Mouse (Mus musculus): Measurements from ENCODE around the gene Cped1.

The Cped1 gene

DNA sequence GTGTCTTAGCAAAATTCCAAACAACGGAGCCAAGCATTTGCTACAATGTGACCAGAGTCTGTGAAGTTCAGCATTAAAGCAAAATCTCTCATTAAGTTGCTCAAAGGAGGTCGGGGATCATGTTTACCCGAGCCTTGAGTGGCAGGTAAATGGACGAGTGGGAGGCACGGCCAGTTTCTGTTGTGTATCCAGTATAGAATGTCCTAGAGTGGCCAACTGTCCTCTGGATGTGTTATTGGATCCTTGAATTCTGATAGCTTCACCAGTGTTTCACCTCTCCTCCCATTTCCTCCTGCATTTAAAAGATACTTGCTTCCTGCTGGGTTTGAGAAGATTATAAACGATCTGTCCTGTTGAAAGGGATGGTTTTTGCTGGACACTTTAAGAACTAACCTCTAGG, 14.4 kb downstream of the Cped1 start:
- DNase-seq (ENCODE audit: low spot score in 2 of 2), result no peak

DNA sequence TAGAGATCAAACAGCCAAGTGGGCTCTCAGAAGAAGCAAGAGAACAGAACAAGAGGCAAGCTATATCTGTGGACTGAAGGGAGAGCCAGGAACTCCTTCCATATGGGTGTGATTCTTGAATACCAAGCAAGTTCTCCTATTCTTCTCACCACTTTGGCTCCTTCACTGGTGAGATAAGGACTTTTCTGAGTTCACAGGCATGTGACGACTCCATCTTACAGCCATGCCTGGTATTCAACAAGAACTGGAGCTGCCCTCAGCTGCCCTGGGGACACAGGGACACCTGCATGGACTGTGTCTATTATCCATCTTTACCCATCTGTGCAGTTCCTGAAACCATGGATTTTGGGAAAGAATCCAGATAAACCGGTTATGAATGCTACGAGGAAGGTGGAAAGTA, 15.2 kb downstream of the Cped1 start:
- no peak for DNase-seq (ENCODE audit: low spot score in 2 of 2)

DNA sequence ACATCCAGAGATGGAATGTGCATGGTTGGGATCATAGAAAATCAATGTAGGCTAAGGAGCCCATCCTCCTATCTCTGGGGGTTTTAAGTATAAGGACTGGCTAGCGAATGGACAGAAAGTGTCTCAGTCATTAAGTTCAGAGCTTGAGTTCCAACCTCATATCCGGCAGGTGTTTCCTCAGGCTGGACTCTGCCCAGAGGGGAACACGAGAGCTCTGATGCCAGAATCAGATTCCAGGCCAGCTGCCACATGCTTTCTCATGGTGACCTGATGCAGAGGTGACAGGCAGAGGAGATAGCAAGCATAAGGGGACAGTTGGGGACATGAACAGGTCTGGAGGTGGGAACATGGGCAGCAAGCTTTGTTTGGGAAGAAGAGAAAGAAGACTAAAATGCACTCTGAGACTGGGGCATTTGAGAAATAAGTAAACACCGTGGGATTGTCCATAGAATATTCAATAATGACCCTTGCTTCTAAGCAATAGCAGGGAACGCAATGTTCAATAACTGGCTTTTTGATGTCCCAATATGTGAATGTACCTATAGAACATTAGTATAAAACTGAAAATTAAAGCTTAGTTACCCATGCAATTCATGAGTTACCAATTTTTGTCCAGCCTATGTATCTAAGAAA, 15.7 kb downstream of the Cped1 start:
- no peak for DNase-seq (ENCODE audit: low spot score in 2 of 2)

DNA sequence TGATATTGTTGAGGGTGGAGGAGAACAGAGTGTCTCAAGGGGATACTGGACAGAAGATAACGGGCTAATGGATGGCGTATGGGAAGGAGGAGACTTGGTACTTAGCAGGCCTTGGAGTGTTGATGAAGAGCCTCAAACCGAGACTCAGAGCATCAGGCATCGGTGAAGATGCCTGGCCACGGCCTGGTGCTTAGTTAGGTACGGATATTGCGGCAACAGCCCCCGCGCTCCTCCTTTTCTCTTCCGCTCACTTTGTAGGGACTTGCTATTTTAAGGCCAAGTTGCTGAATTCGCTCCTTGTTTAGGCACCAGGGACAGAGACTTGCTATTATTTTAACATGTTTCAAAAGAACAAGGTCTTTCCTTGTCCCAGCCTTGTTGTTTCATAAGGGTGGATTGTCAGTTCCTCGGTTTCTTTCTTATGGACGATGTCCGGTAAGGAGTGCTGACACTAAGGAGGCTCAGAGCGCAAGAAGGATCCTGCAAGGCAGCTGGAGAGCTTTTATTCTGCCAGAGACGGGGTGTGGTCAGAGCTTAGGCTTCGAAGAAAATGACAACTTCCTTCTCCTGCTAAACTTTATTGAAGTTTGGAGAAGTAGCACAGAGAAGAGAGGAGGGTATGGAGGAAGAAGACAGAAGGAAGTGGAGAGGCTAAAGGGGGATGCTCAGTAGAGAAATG, 16.9 kb downstream of the Cped1 start:
- no peak for DNase-seq (ENCODE audit: low spot score in 2 of 2)

DNA sequence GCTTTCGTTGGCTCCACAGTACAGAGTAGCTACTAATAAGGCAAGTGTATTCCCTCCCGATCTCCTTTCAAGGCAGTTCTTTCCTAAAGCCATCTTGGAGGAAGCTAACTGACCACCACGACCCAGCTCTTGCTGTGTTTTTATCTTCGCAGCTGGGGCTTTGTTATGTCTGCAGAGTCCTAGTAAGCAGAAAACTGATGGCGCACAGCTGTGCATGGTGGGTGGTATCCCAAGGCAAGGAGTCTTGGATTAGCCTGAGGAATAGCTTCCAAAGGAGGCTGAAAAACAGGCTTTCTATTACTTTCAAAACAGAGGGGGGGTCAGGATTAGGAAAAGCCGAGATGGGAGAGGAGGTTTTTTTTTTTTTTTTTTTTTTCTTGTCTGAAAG, 17.5 kb downstream of the Cped1 start:
- no peak for DNase-seq (ENCODE audit: low spot score in 2 of 2)

DNA sequence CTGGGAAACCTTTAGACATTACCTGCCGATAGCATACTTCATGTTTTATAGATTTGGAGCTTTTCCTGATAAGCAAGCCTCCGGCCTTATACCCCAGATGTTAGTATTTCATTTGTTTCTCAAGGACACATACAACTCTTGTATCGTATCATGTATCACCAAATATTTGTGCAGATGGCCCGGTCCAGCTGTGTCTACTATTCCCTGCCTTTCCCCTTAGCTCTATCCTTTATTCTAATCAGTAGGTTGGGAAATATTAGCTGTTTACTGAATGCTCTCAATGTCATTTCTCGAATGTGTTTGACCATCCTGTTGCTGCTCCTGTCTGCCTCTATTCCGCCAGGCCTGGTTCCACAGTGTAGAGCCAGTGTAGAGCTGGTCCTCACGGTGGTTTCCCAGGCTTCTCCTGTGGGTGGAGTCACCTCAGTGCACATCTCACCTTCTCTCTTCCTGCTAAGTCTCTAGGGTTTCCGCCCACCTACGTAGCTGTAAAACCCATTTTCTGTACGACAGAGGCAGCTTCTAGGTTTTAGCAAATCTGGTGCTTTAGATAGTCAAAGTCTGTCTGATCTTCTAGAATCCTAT, 18.3 kb downstream of the Cped1 start:
- DNase-seq (ENCODE audit: low spot score in 2 of 2), result no peak

DNA sequence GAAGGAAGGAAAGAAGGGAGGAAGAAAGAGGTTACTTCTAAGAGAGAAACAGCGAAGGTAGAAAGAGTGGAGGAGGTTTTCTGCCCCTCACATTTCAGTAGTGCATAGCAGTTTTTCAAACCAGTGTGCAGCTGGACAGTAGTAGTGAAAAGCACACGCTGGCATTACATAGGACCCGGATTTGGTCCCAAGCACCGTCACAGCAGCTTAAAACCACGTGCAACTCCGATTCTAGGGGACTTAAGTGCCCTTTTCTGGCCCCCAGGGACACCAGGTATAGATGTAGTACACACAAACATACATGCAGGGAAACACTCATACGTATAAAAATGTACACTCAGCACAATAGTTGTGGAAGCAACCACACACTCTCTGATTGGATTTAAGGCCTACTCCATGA, 22.6 kb downstream of the Cped1 start:
- no peak for DNase-seq (ENCODE audit: low spot score in 2 of 2)

DNA sequence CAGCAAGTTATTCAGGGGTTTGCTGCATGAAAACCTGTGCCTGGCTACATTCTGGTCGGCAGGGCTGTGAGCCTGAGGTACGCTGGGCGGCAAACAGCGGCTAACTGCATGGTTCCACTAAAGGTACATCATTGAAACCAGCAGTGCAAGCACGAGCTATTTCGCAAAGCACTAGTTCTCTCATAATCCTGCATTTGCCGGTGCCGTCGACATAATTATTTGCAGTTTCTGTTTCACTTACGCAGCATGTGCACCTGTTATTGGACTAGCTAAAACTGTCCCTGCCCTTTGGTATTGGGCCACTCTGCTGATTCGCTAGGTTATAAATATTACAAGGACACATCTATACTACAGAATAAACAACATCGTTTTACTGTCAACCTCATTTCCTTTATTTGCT, 24.5 kb downstream of the Cped1 start:
- no peak for DNase-seq (ENCODE audit: low spot score in 2 of 2)

DNA sequence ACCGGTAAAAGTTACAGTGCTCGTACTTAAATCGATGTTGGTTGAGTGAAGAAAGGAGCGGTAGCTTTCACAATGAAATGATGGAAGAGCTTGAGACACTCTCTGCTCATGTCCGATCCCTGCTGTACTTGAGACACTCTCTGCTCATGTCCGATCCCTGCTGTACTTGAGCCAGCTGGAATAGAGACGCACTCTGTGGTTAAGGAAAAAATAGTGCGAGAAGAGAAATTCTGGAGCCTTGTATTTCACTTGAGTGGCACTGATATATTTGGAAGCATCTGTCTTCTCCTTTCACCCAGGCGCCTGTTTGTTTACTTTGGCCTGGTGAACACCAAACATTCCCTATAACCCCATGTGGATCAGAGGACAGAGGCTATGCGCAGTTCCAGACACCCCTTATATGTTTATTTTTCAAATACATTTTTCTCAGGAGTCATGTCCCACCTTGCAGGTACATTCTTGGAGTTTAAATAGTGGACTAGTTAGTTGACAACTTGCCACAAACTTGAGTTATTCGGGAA, 25.1 kb downstream of the Cped1 start:
- no peak for DNase-seq (ENCODE audit: low spot score in 2 of 2)

DNA sequence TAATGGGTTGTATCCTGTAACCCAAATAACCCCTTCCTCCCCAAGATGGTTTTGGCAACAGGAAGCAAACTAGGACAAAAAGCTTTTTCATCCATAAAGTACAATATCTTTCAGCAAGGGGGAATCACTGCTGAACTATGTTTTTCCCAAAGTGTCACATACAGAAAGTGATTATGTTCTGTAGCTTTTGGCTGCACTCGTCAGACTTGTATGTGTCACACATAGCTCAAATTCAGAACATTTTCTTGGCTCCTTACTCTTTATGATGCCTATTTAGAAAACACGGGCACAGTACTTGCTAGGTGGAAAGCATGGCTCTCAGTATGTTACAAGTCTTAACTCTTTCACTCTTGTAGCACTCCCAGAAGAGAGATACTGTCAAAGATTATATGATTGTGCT, 25.8 kb downstream of the Cped1 start:
- DNase-seq (ENCODE audit: low spot score in 2 of 2), result no peak

DNA sequence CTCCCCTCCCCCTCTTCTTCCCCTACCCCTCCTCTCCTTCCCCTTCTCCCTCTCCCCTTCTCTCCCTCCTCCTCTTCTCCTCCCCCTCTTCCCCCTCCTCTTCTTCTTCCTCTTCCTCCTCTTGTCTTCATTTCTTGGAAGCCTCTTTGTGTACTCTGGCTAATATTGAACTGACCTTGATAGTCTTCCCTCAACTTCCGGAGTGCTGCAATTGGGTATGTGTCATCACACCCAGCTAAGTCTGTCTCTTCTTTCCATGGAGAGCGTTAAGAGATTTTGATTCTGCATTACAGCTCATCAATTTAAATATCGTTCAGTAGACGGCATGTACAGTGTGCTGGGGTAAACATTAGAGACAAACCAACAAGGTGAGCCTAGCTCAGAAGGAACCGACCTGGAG, 26.4 kb downstream of the Cped1 start:
- no peak for DNase-seq (ENCODE audit: low spot score in 2 of 2)

DNA sequence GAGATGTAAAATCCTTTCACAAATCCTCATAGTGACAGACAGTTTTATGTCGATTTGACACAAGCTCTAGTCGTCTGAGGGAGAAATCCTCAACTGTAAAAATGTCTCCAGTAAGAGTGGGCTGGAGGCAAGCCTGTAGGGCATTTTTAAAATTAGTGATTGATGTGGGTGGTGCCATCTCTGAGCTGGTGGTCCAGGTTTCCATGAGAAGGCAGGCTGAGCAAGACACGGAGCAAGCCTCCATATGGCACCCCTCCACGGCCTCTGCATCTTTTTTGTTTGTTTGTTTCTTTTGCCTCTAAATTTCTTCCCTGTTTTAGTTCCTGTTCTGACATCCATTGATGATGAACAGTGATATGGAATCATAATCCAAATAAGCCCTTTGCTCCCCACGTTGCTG, 26.8 kb downstream of the Cped1 start:
- no peak for DNase-seq (ENCODE audit: low spot score in 2 of 2)

DNA sequence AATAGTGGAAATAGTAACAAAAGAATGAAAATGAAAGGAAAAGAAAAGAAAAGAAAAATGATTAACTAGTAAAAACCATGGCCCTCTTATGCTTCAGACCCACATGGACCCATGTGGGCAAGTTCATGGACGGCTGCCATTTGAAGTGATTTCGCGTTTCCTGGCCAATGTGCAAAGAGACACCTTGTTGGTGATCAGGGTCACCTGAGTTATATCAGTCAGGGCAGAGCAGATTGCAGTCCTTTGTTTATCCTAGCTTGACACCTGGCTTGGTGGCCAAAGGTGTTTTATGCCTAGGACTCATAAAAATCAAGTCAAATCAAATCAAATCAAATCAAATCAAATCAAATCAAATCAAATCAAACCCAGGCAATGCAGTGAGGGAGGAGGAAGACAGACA, 27.7 kb downstream of the Cped1 start:
- DNase-seq (ENCODE audit: low spot score in 2 of 2), result no peak

DNA sequence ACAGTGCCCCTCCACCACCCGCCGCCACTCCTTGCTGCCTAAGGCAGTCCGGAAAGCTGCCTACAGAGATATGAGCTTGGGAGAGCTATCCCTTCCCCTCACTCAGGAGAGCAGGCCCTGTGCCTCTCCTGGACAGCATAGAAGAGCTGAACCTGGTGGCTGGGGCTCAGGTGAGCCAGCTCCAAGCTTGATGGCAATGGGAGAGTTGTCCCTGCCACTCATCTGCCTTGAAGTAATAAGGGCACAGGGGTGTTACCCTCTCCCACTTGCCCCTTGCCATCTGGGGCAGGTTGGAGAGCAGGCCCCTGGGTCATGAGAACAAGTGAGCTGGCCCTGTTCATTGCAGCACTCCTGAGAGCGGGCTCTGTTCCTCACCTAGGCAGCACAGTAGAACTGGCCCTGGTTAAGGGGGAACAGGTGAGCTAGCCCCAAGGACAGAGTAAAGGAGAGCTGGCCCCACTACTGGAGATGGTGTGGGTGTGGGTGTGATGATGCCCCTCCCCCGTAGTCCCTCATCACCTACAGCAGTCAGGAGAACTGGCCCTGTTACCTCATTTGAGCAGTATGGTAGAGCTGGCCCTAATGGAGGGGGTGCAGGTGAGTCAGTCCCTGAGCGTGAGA, 28.7 kb downstream of the Cped1 start:
- DNase-seq (ENCODE audit: low spot score in 2 of 2), result no peak

DNA sequence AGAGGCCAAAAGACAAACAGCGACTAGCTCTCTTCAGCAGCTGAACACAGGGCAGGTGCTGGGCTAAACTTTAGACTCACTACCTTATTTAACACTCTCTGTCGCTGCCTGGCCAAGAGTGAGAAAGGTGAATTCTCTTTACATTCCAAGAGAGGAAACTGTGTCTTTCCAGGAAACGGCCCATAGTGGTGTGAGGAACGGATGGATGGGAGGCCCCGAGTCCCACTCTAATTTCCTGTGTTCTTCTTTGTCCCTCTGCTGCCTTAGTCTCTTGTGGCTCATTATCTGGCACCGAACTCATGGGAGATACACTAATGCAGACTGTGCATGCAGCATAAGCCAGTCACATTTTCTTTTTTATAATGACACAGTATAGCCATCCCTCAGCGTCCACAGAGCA, 31.9 kb downstream of the Cped1 start:
- no peak for DNase-seq (ENCODE audit: low spot score in 2 of 2)

DNA sequence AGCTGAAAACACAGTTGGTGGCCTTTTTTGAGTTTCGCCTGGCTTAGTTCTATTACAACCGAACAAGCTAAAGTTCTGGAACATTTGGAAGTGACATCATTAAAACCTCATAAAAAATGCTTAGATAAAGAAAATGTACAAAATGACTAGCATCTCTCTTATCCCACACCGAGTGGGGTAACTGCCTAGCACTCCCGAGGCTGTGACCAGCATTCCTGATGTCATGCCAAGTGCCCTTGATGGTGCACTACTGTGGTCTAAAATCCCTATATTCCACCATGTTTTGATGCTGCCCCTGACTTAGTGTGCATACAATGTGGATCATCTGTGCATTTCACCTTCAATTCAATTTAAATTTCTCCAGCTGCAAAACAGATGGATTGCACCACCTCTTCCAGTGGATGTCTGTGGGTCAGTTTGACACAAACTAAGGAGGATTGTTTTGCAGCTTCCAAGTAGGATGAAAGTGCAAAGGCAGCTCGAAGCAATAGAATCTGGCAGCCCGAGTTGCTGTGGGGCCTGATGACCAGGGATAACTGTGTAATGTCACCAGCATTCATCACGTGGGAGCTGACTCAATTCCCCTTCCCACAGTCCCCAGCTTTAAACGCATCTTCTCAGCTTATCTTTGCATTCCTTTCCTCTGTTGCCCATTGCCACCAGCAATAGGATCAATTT, 33.2 kb downstream of the Cped1 start:
- DNase-seq (ENCODE audit: low spot score in 2 of 2), result no peak

DNA sequence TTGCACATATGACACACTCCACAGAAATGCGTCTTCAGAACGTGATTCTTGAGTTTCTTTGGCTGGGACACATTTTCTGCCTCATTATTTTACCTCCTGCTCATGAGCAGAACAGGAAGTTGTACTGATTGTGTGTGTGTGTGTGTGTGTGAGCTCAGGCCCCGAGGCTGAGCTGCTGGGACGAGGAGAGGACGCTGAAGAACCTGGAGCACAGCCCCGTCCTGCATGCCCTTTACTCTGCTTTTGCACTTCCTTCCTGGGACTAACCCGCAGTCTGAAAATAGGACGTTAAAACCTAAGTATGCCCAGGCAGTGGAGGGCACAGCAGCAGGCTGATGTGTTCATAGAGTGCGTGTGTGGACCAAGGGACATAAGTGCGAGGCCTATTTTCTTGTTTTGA, 33.9 kb downstream of the Cped1 start:
- DNase-seq (ENCODE audit: low spot score in 2 of 2), result no peak

DNA sequence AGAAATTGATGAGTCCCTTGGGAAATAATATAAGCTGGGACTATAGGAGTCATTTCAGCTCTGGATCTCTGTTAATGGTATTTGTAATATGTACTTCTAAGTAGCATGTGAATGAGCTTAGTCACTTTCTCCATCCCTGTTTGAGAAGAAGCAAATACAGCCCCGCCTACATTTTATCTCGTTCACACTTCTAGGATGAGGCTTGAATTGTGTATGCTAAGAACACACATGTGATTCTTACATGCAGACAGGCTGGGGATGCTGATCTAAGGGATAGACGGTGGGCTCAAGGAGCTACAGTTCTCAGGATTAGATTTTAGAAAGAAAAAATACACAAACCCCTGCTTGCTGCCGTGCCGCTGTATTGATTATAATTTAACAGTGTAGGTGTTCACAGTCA, 35.0 kb downstream of the Cped1 start:
- no peak for DNase-seq (ENCODE audit: low spot score in 2 of 2)

DNA sequence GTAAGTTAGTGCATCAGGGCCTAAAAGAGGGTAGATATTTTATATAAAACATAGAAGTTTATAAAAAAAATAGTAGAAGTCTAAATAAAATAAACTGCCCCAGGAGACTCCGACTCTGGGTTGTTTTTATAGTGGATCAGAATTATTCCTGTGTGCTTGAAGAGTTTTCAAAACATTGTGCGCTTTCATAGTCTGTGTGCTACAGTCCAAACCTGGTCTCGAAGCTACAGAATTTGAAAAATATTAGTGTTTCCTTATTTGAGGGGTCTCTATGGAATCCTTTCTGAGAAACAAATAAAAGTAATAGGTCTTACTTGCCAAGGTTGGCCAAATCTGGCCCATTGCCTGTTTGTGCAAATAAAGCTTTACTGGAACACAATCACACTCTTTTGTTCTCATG, 35.6 kb downstream of the Cped1 start:
- no peak for DNase-seq (ENCODE audit: low spot score in 2 of 2)

DNA sequence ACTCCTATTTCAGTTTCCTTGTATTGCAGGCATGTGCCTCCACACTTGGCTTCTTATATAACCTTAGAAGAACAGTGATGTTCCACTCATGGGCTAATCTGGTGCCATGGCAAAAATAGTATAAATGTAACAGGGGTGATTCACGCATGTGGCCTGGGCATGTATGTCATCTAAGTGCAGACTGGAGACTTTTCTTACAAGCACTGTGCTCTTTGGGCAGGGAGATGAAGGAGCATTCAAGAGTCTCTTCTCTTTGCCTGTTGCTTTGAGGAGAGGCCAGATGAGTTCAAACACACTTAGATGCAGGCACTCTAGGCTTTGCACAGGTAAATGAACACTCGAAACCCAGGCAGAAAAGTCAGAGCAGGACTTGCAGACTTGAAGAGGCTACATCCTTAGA, 38.5 kb downstream of the Cped1 start:
- no peak for DNase-seq (ENCODE audit: low spot score in 2 of 2)

DNA sequence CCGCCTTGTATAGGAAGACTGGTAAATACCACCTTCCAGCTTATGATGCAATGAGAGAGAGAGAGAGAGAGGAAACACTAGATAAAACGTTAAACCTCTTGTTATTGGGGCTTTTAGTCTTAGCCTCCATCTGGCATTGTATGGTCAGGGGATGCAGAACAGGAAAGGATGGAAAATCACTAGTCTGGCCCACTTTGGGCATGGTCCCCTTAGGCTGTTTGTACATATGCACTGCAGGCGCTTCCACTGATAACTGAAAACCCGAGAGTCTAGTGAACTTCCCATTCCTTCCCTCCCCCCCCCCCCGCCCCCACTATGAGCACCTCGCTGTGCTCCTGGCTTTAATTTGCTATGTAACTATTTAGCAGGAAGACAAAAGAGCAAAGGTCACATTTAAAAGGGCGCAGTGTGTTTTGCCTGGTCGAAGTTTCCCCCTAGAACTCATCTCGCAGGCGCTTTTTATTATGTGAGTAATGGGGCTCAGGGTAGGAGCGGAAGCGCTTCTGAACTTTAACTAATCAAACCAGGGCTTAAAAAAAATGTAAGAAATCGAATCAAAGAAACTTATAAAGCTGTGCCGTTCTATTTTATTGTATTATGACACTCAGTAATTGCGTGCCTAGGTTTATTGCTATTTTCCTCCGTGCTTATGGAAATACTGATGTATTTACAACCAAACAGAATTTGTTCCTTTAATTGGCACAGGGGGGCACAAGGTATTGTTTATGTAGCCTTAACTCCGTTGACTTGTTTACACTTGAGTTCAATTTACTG, 40.1 kb downstream of the Cped1 start:
- no peak for DNase-seq (ENCODE audit: low spot score in 2 of 2)

DNA sequence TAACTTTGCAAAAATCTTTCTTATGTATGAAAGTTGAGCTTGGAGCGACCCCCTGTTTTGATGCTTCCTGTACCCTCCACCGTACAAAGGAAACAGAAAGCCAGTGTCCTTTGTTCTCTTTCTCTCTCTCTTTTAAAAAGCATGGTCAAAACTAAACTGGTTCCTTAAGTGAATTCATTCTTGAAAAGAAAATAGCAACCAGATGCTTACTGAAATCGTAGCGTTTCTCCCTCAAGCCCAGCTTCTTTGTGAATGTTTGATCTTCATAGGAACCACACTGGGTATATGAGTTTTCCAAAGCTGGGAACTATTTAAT, 40.6 kb downstream of the Cped1 start:
- DNase-seq (ENCODE audit: low spot score in 2 of 2), result no peak

Data from frontal cortex, postnatal 10 days (tissue).